Mouse (Mus musculus) layer of hippocampus, postnatal 25 days (tissue): Measurements from ENCODE around the gene Etfa. TPM values are rescaled to one million over a fixed set of nuclear protein-coding genes. Genes with fewer than 3 reads are reported as not detected.
A peak's percentile ranks its signal among the peaks of the same experiment; 100 is the strongest.

Experiments
- DNase-seq, 2 experiments: peaks; one replicate each; pipeline ENCODE4 v3.0.0; 2022; ENCODE audit warnings: mixed read lengths in 2 of 2, low spot score in 1 of 2; ENCODE audit errors: extremely low spot score in 1 of 2
- total RNA-seq, 2 experiments: library from RNA; stranded (reverse); gene quantifications; 2 replicates each; pipeline ENCODE4 v1.2.3; 2021

The Etfa gene
- total RNA-seq, 2 experiments from 2014 or later = 45.3 to 46.5 TPM

DNA sequence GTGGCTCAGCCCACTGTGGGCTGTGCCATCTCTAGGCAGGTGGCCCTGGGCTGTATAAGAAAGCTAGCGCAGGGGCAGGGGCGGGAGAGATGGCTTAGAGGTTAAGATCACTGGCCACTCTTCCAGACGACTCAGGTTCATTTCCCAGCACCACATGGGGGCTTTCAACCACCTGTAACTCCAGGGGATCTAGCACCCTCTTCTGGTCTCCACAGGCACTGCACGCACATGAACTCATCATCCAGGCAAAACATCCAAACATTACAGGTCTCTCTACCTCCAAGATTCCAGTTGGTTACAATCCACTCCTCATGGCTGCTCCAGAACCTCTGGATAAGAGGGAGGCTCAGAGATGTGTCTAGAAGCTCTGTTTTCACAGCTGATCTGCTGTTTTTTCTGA, 13.7 kb upstream of the Etfa start:
- DNase-seq = no peak

- peak; percentile 25 to 40 for DNase-seq
Observed at GRCm38 (mm10) chr9:55511521-55511993, 486 bp downstream of the Etfa start.

DNA sequence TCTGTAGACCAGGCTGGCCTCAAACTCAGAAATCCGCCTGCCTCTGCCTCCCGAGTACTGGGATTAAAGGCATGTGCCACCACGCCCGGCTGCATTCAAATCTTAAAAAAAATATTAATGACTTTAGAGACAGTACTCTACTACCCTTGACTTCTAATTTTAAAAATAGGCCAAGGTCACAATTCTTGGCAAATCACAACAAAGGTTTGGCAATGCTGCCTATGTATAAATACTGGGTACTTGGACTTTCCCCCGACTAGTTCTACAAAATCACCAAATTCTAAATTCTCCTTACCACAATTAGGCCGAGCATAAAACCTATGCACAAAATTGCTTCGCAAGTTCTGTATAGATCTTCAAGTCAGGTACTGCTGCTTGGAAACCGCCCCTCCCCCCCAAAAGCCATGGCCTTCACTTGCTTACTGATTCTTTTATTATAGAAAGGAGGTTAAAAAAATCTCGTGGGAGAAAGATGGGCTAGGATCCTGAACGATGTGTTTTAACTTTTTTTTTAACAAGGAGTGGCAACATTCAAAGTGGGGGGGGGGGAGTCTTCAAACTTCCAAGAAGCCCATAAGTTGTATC, 1.3 kb downstream of the Etfa start:
- DNase-seq = no peak

DNA sequence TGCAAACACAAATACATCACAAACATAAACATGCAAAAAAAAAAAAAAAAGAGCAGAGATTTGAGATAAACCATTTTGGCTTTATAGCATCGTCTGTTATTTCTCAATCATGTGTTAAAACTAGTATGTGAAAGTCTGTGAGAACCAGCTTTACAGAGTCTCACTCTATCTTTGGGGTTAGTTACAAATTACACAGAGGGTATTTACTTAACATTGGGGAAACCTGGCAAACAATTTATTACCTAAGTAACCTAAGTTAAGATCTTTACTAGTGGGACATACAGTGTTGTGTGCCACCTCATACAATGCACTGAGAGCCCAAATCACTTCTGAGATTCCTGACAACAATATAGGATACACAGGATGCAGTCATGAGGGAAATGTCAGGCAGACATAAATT, 2.3 kb downstream of the Etfa start:
- no peak for DNase-seq

DNA sequence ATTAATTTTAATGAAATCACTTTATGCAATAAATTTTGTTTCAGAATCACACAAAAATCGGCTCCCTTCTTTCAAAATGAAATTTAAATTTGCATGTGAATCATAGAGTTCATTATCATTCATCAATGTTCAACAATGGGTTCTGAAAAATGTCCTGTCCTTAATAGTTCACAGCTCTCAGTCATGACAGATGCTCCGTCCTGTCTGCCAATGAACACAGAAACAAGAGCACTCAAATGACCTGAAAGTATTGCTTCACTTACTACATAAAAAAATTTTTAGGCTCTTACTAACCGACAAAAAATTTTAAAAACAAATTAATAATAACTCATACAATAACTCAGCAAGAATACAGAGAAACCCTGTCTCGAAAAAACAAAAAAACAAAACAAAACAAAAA, 3.3 kb downstream of the Etfa start:
- DNase-seq = no peak

DNA sequence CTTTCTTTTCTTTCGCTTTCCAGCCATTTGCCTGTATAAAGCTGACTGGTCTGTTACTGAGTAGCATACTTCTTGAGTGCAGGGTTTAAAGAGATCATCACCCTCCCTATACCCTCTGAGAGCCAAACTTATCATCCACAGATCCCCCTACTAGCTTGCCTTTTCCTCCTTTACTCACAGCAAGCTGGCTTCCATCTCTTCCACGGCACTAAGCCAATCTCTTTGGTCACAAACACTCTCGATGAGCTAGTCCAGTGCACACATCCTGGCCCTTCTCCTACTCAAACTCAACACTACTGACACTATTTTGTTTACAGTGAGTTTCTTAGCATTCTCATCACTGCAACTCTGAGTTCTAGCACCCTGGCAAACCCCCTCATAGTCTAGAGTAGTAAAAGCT, 4.1 kb downstream of the Etfa start:
- DNase-seq = no peak

DNA sequence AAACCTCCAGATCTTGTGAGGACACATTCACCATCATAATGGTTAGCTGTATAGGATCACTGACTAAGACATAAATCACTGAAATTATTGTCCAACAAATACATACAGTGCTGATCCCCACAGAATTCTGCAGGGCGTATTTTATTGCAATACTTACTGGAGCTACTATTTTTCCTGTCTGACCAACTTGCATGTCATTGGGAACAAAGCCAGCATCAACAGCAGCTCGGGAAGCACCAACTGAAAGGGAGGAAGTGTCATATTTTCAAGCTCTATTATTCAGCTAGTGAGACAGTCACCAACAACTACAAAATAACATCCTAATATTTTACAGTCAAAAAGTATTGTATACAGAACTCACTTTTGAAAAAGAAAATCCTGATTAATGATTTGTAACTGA, 29.9 kb downstream of the Etfa start:
- no peak for DNase-seq

- no peak for DNase-seq
Observed at GRCm38 (mm10) chr9:55478699-55479098, 33.3 kb downstream of the Etfa start.

DNA sequence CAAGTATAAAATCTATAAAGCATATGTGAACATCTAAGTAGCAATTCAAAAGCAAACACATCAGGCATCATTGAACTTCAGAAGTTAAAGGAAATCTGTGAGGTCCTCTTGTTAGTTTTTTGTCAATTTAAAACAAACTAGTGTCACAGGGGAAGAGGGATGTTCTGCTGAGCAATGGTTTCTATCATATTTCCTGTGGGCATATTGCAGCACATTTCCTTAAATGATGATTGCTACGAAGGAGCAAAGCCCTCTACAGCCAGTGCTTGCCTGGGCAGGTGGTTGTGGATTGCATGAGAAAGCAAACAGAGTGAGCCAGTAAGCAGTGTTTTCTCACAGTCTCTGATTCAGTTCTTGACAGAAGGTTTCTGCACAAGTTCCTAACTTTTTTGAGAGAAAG, 36.0 kb downstream of the Etfa start:
- DNase-seq = no peak

DNA sequence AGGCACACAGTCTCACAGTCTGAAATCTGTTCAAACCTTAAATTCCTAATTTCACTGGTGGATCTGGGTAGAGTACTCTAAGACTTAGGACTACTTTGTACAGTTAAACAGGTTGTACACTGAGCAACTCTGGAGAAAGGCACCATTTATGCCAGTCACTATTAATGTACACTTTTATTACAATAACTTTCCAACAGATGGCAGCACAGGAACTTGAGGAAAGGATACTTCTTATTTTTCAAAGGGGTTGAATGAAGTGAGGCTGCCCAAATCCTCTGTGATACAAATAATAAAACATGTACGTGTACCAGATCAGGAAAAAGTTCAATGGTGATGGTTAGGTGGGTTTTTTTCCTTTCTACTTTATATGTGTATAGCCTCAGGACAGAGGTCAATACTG, 43.6 kb downstream of the Etfa start:
- no peak for DNase-seq

- DNase-seq = no peak
Observed at GRCm38 (mm10) chr9:55453366-55453765, 58.7 kb downstream of the Etfa start.

DNA sequence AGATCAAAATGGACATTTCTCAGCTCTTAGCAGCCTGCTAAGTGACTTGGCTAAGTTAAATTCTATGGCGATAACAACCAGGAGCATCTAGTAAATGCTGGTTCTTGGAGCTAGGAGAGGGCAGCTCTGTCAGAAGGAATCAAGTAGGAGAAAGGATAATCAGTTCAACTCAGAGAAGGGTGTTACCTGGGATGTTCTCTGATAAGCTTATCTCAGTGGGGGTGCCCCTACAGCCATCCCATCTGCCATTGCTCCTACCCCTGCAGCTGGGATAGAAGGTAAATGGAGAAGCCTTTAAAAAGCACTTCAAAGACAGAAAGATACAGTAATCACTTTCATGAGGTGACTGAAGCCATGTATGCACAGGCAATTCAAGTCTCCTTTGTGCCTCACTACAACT, 59.1 kb downstream of the Etfa start:
- no peak for DNase-seq

DNA sequence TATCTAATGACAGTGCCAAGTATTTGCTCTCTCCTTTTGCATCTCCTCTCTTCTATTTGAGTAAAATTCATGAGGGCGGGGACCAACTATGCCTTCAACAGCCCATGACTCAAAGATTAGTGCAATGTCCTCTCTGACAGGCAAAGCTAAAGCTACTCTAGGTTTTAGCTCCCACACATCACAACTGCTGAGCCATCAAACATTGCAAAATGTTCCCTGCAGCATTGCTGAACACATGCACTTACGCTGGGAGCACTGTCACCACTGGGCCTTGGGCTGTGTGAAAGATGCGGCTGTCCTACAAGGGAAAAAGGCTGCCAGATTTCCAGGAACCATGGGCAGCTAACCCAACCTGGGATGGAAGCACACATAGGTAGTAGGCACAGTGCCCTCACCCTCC, 60.6 kb downstream of the Etfa start:
- DNase-seq = no peak

DNA sequence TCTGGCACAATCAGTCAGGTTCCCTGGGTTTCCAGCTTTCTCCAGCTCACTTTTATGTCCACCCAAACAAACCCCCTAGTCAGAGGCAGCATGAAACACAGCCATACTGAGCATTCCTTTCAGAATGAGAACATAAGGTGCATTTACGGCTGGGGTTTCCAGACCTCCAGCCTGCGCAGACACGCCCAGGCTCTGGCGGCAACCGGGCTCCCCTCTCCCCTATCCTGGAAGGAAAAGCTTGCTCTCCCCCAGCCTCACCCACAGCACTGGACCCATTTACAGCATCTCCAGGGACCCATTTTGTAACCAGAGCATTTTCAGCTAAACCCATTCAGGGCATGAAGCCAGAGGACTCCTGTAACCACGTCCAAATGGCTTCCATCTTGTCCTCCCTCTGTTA, 62.0 kb downstream of the Etfa start:
- no peak for DNase-seq

DNA sequence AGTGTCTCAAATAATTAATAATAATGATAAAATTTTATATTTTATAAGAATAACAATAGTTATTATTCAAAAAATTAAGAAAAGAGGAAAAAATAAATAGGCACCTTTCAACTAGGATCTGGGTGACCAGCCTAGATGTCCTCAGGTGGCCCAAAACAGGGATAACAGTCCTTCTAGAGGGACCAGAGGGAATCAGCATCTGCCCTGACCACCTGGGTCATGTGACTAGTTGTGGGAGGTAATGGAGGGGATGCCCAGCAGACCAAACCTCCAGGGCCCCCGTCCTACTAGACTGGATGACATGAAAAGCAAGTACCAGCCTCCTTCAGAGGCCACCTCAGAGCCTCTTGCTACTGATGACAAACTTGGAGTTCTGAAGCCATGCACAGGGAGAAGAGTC, 62.9 kb downstream of the Etfa start:
- no peak for DNase-seq

- DNase-seq = no peak
Observed at GRCm38 (mm10) chr9:55447509-55447908, 64.5 kb downstream of the Etfa start.

DNA sequence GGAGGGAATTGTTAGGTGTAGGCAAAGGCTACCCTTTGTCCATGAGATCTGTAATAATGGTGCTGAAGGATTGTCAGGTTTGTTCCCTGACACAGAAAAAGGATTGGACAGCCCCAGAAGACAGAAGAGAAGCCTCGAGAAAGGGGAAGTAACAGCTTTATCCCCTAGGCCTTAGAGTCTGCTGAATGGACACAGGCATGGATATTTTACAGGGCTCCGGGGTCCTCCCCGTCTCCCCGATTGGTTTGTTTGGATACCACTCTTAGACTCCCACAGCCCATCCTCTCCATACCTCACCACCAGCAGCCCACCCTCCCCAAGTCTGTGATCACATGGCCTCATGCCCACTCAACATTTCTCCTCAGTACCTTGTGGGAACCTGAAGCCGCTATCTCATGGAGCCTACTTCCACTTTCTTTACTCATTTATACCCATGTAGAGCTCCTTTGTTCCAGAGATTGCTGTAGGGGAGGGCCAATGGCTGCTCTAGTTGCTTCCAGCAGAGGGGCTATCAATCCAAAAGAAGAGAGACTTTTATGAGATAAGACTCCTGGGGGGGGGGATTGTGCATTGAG, 72.8 kb downstream of the Etfa start:
- no peak for DNase-seq

- no peak for DNase-seq
Observed at GRCm38 (mm10) chr9:55438433-55438832, 73.6 kb downstream of the Etfa start.

GRCm38 (mm10) chr9:55433875-55434274, 78.2 kb downstream of the Etfa start:
- DNase-seq = no peak

- no peak for DNase-seq
Observed at GRCm38 (mm10) chr9:55432306-55433289, 79.4 kb downstream of the Etfa start.

GRCm38 (mm10) chr9:55430133-55430532, 81.9 kb downstream of the Etfa start:
- DNase-seq = no peak
